Mouse (Mus musculus): ENCODE measurements around the gene Fam173a. TPM values are rescaled to one million over a fixed set of nuclear protein-coding genes. Genes with fewer than 3 reads are reported as not detected.

Gene Fam173a
- total RNA-seq, 2 experiments from 2014 or later = 69.2 to 80.1 TPM

GRCm38 (mm10) chr17:25801029-25801428 lies 8.3 kb upstream of the Fam173a start:
- DNase-seq (ENCODE audit: low spot score in 2 of 2) = peak; percentile 72 to 74

DNA sequence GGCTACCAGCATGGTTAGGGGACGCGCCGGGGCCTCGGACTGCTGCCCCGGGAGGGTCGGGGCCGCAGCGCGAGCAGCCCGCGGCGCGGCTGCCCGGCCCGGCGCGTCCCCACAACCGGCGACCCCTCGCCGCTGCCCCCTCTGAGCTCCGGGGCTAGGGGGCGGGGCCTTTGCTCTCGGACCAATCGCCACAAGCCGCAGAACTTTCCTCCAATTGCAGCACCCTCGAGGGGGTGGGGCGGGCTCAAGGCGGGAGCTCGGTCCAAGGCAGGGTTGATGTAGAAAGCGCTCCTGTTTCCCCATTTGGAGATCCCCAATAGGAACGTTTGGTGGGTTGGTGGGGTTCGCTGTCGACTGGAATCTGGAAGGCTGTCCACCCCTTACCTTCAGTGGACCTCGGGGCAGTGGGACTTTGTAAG lies 4.3 kb upstream of the Fam173a start, which contains the start of gene Metrn:
Gene Metrn, minus strand, starts transcription at position 186 of the 419 bp plus-strand sequence.
- DNase-seq (ENCODE audit: low spot score in 2 of 2) = peak; percentile 79 to 87

DNA sequence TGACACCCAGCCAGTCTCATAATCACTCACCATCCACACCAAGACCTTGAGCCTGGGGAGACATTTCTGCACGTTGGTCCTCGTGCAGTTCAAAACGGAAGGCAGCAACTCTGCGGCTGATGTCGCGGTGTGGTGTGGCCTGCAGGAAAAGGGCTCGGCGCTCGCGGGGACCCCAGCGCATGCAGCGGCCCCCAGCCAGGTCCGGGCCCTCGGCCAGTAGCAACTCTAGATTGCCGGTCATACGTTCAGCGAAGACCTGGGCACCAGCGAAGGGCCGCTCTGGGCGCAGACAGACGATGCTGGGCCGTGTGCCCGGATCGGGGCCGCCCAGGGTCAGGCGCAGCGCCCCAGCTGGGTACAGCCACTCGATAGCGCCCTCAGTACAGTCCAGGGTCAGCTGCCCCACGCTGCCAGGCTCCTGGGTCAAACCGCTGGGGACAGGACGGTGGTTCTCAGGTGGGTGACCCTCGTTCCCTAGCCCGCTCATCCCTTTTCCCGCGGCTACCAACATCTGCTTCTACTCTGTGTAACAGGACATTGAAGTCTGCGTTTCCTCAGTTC lies 3.6 kb upstream of the Fam173a start:
- no peak for DNase-seq (ENCODE audit: low spot score in 2 of 2)

- DNase-seq (ENCODE audit: low spot score in 2 of 2) = peak; percentile 56 to 61
These were observed 3.0 kb upstream of the Fam173a start, which contains the start of gene AC134908.4 for GRCm38 (mm10) chr17:25795609-25796092. TSS of gene AC134908.4 (minus strand) at chr17:25795659.

DNA sequence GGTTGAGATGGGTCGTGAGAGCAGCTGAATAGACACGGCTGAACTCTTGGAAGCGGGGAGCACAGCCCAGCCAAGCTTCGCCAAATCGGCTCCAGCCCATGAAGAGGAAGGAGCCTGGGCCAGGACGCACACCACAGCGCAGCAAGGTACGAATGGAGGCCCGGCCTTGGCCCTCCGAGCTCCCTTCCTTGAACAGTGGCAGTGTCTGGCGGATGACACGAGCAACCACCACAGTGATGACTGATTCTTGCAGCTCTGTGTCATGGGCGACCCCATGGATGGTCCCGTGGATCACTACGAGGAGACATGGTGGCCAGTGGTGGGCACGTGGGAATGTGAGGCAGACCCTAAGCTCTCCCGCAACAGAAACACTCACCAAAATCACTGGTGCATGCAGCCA lies 2.3 kb upstream of the Fam173a start:
- DNase-seq (ENCODE audit: low spot score in 2 of 2) = no peak

- DNase-seq (ENCODE audit: low spot score in 2 of 2) = no peak
These were observed 1.5 kb upstream of the Fam173a start for GRCm38 (mm10) chr17:25794197-25794596.

DNA sequence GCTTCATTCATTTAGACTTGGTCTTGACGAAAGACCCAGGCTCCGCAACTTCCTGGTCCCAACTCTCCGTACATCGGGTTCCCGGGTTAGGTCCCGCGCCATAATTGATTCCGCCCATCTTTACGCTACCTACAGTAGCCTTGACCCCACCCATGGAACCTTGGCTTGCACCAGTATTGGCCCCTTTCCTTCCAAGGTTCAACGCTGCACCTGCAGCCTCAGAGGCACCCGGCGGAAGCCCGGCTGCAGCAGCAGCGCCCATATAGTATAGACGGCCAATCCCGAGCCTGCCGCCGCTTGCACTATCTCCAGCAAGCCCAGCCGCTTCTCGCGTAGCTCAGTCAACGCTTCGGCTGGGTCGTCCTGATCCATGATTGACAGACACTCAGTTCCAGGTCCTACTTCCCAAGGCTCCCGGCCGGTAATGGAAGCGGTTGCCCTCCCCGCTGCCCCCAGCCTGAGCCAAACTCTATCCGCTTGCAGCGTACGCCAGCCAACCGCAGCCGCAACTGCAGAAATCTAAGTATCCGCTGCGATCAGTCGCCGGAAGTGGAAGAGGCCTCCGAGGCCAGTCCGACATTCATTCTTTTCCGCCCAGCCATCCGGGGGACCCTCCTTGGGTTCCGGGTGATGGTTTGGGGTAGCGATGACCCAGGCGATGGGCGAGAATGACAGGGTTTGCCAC lies 716 bp downstream of the Fam173a start:
- DNase-seq (ENCODE audit: low spot score in 2 of 2) = peak; percentile 91 to 92

DNA sequence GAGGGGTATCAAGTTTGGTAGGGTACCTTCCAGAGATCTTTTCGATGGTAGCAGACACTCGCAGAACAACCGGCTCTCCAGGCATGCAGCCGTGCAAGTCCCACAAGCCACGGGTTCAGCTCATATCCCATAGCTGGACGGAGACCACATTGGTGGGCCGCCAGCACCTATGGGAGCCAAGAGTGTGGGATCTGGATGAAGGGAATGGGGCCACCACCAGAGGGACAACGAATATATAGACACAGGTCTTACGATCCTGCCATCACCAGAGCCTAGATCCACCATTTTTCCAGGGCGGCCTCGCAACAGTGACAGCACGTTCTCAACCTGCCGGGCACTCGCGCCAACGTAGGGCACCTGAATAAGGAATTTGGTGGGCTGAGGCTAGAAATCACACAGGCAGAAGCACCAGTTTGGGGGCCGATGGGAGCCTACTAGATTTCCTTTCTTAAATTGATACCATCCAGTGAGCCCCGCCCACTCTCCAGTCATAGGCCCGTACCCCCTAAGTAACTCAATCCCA lies 1.3 kb downstream of the Fam173a start:
- DNase-seq (ENCODE audit: low spot score in 2 of 2) = no peak

DNA sequence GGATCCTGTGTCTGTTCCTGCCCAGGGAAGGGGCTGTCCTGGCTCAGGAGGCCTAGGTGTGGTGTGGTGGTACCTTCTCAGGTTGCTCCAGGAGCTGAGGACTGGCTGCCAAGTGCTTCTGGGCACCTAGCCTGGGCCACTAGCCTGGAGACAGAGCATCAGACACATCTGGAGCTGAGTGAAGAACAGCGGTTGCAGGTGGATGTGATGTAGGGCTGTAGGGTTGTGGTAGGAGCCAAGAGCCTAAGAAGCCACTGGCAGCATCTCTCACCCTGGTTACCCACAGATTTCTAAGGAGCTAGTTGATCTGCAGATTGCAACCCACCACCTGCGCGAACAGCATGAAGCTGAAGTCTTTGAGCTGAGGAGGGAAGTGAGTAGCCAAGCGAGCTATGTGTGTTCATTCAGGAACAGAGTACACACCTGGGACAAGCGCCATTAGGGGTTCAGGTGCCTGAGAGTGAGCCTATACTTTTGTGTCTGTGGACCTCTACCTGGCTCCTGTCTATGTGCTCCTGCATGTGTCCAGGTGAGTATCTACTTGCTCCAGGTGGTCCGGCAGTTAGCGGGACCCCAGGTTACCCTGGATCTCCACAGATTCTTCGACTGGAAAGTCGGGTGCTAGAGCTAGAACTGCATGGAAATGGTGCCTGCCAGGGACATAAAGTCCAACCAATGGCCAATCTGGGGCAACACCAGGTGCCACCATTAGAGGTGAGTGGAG lies 5.8 kb downstream of the Fam173a start:
- DNase-seq (ENCODE audit: low spot score in 2 of 2) = no peak

- DNase-seq (ENCODE audit: low spot score in 2 of 2) = no peak
These were observed 6.4 kb downstream of the Fam173a start, which contains the start of gene Ccdc78 for GRCm38 (mm10) chr17:25786280-25786679. TSS of gene Ccdc78 (plus strand) at chr17:25786580.

DNA sequence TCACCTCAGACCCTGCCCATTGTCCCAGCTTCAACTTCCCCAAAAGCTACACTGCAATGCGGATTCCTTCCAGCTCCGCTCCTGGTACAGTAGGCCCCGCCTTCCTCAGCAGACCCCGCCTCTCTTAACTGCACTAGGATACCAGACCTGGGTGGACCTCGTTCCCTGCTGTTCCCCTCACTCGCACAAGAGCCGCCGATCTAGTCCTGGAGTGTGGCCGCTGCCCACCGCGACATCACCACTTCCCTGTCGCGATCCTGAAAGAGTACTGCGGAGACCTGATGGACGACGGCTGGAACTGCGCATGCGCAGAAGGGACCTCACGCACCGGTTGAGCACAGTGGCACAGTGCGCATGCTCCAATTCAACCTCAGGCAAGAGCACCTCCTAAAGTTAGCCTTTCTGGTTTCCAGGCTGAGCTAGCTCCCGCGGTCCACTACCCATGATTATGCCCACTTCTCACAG lies 7.4 kb downstream of the Fam173a start, which contains the start of gene Haghl:
Gene Haghl, minus strand, starts transcription at position 393 of the 465 bp plus-strand sequence.
- DNase-seq (ENCODE audit: low spot score in 2 of 2) = peak; percentile 96 to 98

GRCm38 (mm10) chr17:25783861-25784574 lies 8.7 kb downstream of the Fam173a start:
- DNase-seq (ENCODE audit: low spot score in 2 of 2) = peak in 1 of 2 experiments; percentile 12

GRCm38 (mm10) chr17:25783086-25783485 lies 9.6 kb downstream of the Fam173a start:
- DNase-seq (ENCODE audit: low spot score in 2 of 2) = no peak

DNA sequence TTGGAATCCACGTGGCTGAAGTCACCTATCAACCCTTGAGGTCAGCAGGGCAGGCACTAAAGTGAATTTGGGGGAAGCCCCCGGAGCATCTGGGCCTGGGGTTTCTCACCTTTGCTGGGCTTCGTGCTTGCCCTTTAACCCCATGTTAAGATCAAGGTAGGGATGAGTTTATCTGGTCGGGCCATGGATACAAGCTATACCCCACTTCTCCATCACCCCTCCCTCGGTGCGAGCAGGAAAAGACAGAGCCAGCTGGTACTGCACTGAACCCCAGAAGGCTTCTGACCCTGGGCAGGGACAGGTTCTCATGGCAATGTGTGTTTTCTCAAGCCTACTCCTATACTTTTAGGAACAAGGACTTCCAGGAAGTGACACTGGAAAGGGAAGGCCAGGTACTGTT lies 11.4 kb downstream of the Fam173a start:
- DNase-seq (ENCODE audit: low spot score in 2 of 2) = no peak

- no peak for DNase-seq (ENCODE audit: low spot score in 2 of 2)
These were observed 14.8 kb downstream of the Fam173a start for GRCm38 (mm10) chr17:25777948-25778347.

GRCm38 (mm10) chr17:25775318-25776062 lies 17.2 kb downstream of the Fam173a start:
- no peak for DNase-seq (ENCODE audit: low spot score in 2 of 2)

DNA sequence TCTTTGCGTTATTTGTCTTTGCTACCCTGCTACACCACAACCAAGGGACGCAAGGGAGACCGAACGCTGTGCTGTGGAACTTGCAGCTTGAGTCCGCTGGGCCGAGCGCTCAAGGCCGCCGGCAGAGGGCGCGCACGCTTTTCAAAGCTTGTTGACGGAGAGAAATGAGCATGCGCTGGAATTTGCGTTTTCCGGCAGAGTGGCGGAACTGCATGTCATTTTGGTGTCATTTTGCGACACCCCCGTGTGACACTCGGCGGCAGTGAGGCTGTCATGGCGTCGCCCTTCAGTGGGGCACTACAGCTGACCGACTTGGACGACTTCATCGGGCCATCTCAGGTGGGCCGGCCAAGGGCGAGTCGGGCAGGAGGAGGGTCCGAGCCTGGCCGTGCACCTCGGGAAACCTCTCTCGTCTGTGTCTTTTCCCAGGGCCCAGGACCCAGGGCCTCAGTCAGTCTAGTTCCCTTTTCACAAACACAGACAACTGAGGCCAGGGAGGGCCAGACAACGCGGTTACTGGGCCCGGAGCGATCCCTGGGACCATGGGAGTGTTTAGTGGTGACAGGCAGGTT lies 19.1 kb downstream of the Fam173a start, which contains the start of gene Narfl:
Gene Narfl, plus strand, starts transcription at position 228 of the 572 bp plus-strand sequence.
- DNase-seq (ENCODE audit: low spot score in 2 of 2) = peak; percentile 99

DNA sequence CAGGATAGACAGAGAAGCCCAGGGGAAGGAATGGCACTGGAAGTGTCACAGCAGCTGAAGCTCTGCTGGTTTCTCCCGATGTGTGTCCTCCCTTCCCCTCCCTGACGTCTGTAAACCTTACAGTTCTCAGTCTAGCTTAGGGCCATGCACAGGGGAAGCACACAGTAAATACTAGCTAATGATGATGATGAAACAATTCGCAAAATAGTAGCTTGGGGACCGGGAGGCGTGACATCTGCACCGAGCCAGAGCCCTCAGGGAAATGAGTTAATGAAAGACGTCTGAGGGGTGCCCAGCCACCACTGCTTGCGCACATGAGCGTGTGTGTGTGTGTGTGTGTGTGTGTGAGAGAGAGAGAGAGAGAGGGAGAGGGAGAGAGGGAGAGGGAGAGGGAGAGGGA lies 23.4 kb downstream of the Fam173a start:
- no peak for DNase-seq (ENCODE audit: low spot score in 2 of 2)

DNA sequence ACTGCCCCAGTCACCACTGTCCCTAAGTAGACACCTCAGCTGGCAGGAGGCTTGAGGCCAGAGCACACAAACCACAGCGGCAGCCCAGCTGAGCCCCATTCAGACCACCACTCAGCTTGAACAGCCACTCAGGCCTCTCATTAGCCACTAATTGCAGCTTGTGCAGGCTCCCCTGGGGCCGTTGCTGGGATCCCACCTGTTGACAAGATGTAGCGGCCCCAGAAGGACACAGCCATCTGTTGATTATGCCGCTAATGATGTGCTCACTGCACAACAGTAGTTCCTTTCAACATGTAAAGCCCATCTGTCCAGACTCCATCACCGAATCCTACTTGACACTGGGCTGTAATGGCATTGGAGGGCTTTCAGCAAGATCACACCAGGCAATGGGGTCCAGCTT lies 26.8 kb downstream of the Fam173a start:
- no peak for DNase-seq (ENCODE audit: low spot score in 2 of 2)

GRCm38 (mm10) chr17:25762591-25762990 lies 30.1 kb downstream of the Fam173a start:
- DNase-seq (ENCODE audit: low spot score in 2 of 2) = no peak

Measured in layer of hippocampus, postnatal 10 days (tissue).